Mouse (Mus musculus) embryonic fibroblast, embryonic 13.5 days (primary cell): ENCODE data around the gene Gabbr2.

ENCODE experiments used
- CTCF ChIP-seq: IDR thresholded peaks from 2 replicates; pipeline ENCODE4 v1.5.1; 2011; ENCODE audit warnings: mild to moderate bottlenecking, control low read depth, low read length, moderate library complexity, borderline replicate concordance; ENCODE audit not compliant: insufficient read depth
- POLR2A ChIP-seq: IDR thresholded peaks from 2 replicates; pipeline ENCODE4 v1.6.1; 2011; ENCODE audit warnings: low read depth, mild to moderate bottlenecking, control low read depth, low read length, moderate library complexity

DNA sequence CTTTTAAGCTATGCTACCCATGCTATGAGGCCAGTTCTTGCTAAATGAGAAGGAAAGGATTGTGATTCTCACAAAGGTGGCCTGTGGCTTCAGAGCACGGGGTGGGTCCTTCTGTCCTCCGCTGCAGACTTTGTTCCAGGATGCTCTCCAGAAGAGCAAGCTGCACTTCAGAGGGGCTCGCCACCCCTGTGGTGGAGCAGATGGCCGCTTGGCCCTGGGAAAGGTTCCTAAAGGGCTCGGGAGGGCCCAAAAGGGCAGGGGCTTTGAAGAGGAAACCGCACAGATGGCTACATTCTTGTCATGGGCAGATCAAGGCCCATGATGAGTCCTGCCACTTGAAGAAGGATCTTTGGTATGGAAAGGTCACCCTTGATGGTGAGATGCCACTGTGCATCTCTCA lies 151.5 kb downstream of the Gabbr2 start:
- no peak for TF ChIP-seq CTCF
- TF ChIP-seq POLR2A, result no peak
